Mouse (Mus musculus): ENCODE data around the gene Rnf220.

Gene Rnf220

GRCm38 (mm10) chr4:117224122-117224521 lies 272.7 kb downstream of the Rnf220 start:
- no peak for DNase-seq (ENCODE audit: low spot score)

- DNase-seq (ENCODE audit: low spot score): no peak
Observed at GRCm38 (mm10) chr4:117223001-117223400, 273.9 kb downstream of the Rnf220 start.

GRCm38 (mm10) chr4:117221836-117222235 lies 275.0 kb downstream of the Rnf220 start:
- DNase-seq (ENCODE audit: low spot score): no peak
